Mouse (Mus musculus) liver, embryonic 12.5 days (tissue): ENCODE measurements around the gene Lpin2. TPM values are rescaled to one million over a fixed set of nuclear protein-coding genes. Genes with fewer than 3 reads are reported as not detected.

Experiments
- ATAC-seq: fragments of 200-750 bp; cut with Nextera tagmentation; 2 replicates; pipeline ENCODE4 v1.8.0; 2017; ENCODE audit warnings: moderate number of reproducible peaks, mild to moderate bottlenecking, moderate library complexity
- H3K27ac ChIP-seq: fragments of 300-500 bp; sonication (generic); 2 replicates; pipeline ENCODE4 v1.5.1; 2016; ENCODE audit warnings: mild to moderate bottlenecking
- H3K27me3 ChIP-seq: fragments of 300-500 bp; sonication (generic); replicated peaks from 2 replicates; pipeline ENCODE4 v1.6.1; 2016; ENCODE audit warnings: mild to moderate bottlenecking, moderate library complexity
- H3K36me3 ChIP-seq: fragments of 300-500 bp; sonication (generic); 2 replicates; pipeline ENCODE4 v1.6.1; 2016; ENCODE audit warnings: mild to moderate bottlenecking, moderate library complexity
- H3K4me1 ChIP-seq: fragments of 300-500 bp; sonication (generic); 2 replicates; pipeline ENCODE4 v1.6.1; 2016
- H3K4me2 ChIP-seq: fragments of 300-500 bp; sonication (generic); 2 replicates; pipeline ENCODE4 v1.6.1; 2016; ENCODE audit warnings: mild to moderate bottlenecking, moderate library complexity
- H3K4me3 ChIP-seq: fragments of 300-500 bp; sonication (generic); 2 replicates; pipeline ENCODE4 v1.5.1; 2016; ENCODE audit warnings: mild to moderate bottlenecking, moderate library complexity
- H3K9ac ChIP-seq: fragments of 300-500 bp; sonication (generic); 2 replicates; pipeline ENCODE4 v1.6.1; 2016; ENCODE audit warnings: mild to moderate bottlenecking, moderate library complexity
- H3K9me3 ChIP-seq: fragments of 300-500 bp; sonication (generic); replicated peaks from 2 replicates; pipeline ENCODE4 v1.6.1; 2016; ENCODE audit warnings: mild to moderate bottlenecking, moderate library complexity
- WGBS: fragments of 180-500 bp; shearing (Covaris S2); methylation state at CpG from one replicate; pipeline ENCODE4 v1.1.7; 2016; ENCODE audit not compliant: insufficient replicate concordance; 5-methylcytosine and 5-hydroxymethylcytosine counted together
- polyA plus RNA-seq: library from polyadenylated mRNA; unstranded; fragments of >200 nt; fragmentation: Nextera tagmentation; extraction: Ambion mirVana; gene quantifications from 2 replicates; pipeline ENCODE4 v1.2.1, GENCODE M21; 2016

The Lpin2 gene
- polyA plus RNA-seq, 1 experiment from 2014 or later: 40.1 TPM

GRCm38 (mm10) chr17:71178530-71179181, 3.7 kb upstream of the Lpin2 start:
- H3K4me2 ChIP-seq: peak overlapping the region; percentile 37
- no peaks in the 10 kb centered on the region for H3K9me3 ChIP-seq
- peak overlapping the region; percentile 34 for H3K27ac ChIP-seq
- H3K4me3 ChIP-seq: no peak overlapping the region
- H3K36me3 ChIP-seq: no peaks in the 10 kb centered on the region
- no peak for ATAC-seq
- H3K9ac ChIP-seq: no peak overlapping the region
- no peaks in the 10 kb centered on the region for H3K27me3 ChIP-seq
- 18% methylated on average over 10 of the region's 10 CpGs for WGBS
- peaks cover 38% of the 10 kb centered on the region for H3K4me1 ChIP-seq

- Histone ChIP-seq H3K27ac (no peak overlapping the region), H3K27me3 (no peaks in the 10 kb centered on the region), H3K4me2 (no peak overlapping the region), H3K36me3 (no peaks in the 10 kb centered on the region), H3K9ac (no peak overlapping the region), H3K4me3 (no peak overlapping the region), H3K9me3 (no peaks in the 10 kb centered on the region), H3K4me1 (peaks cover 44% of the 10 kb centered on the region)
- 69% methylated on average over 11 of the region's 11 CpGs for WGBS
- no peak for ATAC-seq
Measured at GRCm38 (mm10) chr17:71179551-71180309, 2.6 kb upstream of the Lpin2 start.

GRCm38 (mm10) chr17:71180601-71181000, 1.8 kb upstream of the Lpin2 start:
- Histone ChIP-seq H3K4me1 (peaks cover 53% of the 10 kb centered on the region), H3K36me3 (no peaks in the 10 kb centered on the region), H3K27me3 (no peaks in the 10 kb centered on the region), H3K27ac (no peak overlapping the region), H3K9me3 (no peaks in the 10 kb centered on the region), H3K4me2 (no peak overlapping the region), H3K9ac (no peak overlapping the region; the same call in 1 of the 2 replicates), H3K4me3 (no peak overlapping the region)
- WGBS: 85% methylated on average over 4 of the region's 4 CpGs
- no peak for ATAC-seq

GRCm38 (mm10) chr17:71182871-71183656, 704 bp downstream of the Lpin2 start:
- Histone ChIP-seq H3K27me3 (no peaks in the 10 kb centered on the region), H3K4me3 (peak overlapping the region; percentile 96), H3K27ac (peak overlapping the region; percentile 96), H3K9ac (peak overlapping the region; percentile 100), H3K36me3 (no peaks in the 10 kb centered on the region), H3K4me1 (peaks cover 68% of the 10 kb centered on the region), H3K4me2 (peak overlapping the region; percentile 94), H3K9me3 (no peaks in the 10 kb centered on the region)
- WGBS: under 1% methylated on average over 62 of the region's 71 CpGs
- ATAC-seq: peak; percentile 95

- H3K4me3 ChIP-seq: peak overlapping the region; percentile 96
- ATAC-seq: no peak
- no peaks in the 10 kb centered on the region for H3K36me3 ChIP-seq
- H3K9me3 ChIP-seq: no peaks in the 10 kb centered on the region
- peak overlapping the region; percentile 96 for H3K27ac ChIP-seq
- peak overlapping the region; percentile 94 for H3K4me2 ChIP-seq
- WGBS: under 1% methylated on average over 69 of the region's 79 CpGs
- H3K27me3 ChIP-seq: no peaks in the 10 kb centered on the region
- H3K9ac ChIP-seq: peak overlapping the region; percentile 100
- H3K4me1 ChIP-seq: peaks cover 64% of the 10 kb centered on the region
Measured at GRCm38 (mm10) chr17:71183657-71184261, 1.4 kb downstream of the Lpin2 start.

GRCm38 (mm10) chr17:71184356-71185111, 2.2 kb downstream of the Lpin2 start:
- Histone ChIP-seq H3K4me2 (peak overlapping the region; percentile 94), H3K9ac (peak overlapping the region; percentile 100), H3K9me3 (no peaks in the 10 kb centered on the region), H3K27me3 (no peaks in the 10 kb centered on the region), H3K36me3 (no peaks in the 10 kb centered on the region), H3K27ac (peak overlapping the region; percentile 96), H3K4me3 (peak overlapping the region; percentile 96), H3K4me1 (peaks cover 68% of the 10 kb centered on the region)
- 6% methylated on average over 22 of the region's 22 CpGs for WGBS
- 0 out of 2 replicates have a peak, but pooled peaks have one; percentile 20 for ATAC-seq

- H3K4me1 ChIP-seq: peaks cover 76% of the 10 kb centered on the region
- no peaks in the 10 kb centered on the region for H3K9me3 ChIP-seq
- H3K27me3 ChIP-seq: no peaks in the 10 kb centered on the region
- no peak for ATAC-seq
- H3K4me2 ChIP-seq: peak overlapping the region; percentile 94
- H3K27ac ChIP-seq: peak overlapping the region; percentile 96
- 60% methylated on average over 1 of the region's 1 CpGs for WGBS
- no peaks in the 10 kb centered on the region for H3K36me3 ChIP-seq
- peak overlapping the region; percentile 100 for H3K9ac ChIP-seq
- H3K4me3 ChIP-seq: peak overlapping the region; percentile 96
Measured at GRCm38 (mm10) chr17:71185368-71185767, 3.0 kb downstream of the Lpin2 start.

- Histone ChIP-seq H3K4me2 (0 out of 2 replicates have a peak overlapping the region, but pooled peaks have one; percentile 4), H3K9ac (no peak overlapping the region), H3K27me3 (no peaks in the 10 kb centered on the region), H3K27ac (no peak overlapping the region), H3K4me3 (no peak overlapping the region), H3K36me3 (peaks cover 4% of the 10 kb centered on the region; the same call in 1 of the 2 replicates), H3K9me3 (no peaks in the 10 kb centered on the region), H3K4me1 (peaks cover 97% of the 10 kb centered on the region)
- 77% methylated on average over 7 of the region's 7 CpGs for WGBS
- ATAC-seq: no peak
Measured at GRCm38 (mm10) chr17:71190589-71190988, 8.2 kb downstream of the Lpin2 start.

GRCm38 (mm10) chr17:71191063-71191462, 8.7 kb downstream of the Lpin2 start:
- no peak for ATAC-seq
- no peak overlapping the region for H3K4me2 ChIP-seq
- WGBS: 91% methylated on average over 2 of the region's 2 CpGs
- no peak overlapping the region for H3K27ac ChIP-seq
- H3K9ac ChIP-seq: no peak overlapping the region; the same call in 1 of the 2 replicates
- H3K27me3 ChIP-seq: no peaks in the 10 kb centered on the region
- H3K36me3 ChIP-seq: peaks cover 4% of the 10 kb centered on the region; the same call in 1 of the 2 replicates
- no peaks in the 10 kb centered on the region for H3K9me3 ChIP-seq
- peaks cover 97% of the 10 kb centered on the region for H3K4me1 ChIP-seq
- no peak overlapping the region for H3K4me3 ChIP-seq

- Histone ChIP-seq H3K4me2 (no peak overlapping the region), H3K4me3 (no peak overlapping the region), H3K4me1 (peaks cover 97% of the 10 kb centered on the region), H3K9ac (no peak overlapping the region), H3K9me3 (no peaks in the 10 kb centered on the region), H3K27ac (0 out of 2 replicates have a peak overlapping the region, but pooled peaks have one; percentile 15), H3K27me3 (no peaks in the 10 kb centered on the region), H3K36me3 (peaks cover 4% of the 10 kb centered on the region; the same call in 1 of the 2 replicates)
- ATAC-seq: no peak
- 77% methylated on average over 8 of the region's 8 CpGs for WGBS
Measured at GRCm38 (mm10) chr17:71191651-71192419, 9.5 kb downstream of the Lpin2 start.
